Mouse (Mus musculus) liver (tissue): ENCODE results near the gene Bbx.

Experiments
- DNase-seq: peaks from one replicate; pipeline ENCODE4 v3.0.0-alpha.2; 2020; ENCODE audit warnings: mixed read lengths

The Bbx gene

DNA sequence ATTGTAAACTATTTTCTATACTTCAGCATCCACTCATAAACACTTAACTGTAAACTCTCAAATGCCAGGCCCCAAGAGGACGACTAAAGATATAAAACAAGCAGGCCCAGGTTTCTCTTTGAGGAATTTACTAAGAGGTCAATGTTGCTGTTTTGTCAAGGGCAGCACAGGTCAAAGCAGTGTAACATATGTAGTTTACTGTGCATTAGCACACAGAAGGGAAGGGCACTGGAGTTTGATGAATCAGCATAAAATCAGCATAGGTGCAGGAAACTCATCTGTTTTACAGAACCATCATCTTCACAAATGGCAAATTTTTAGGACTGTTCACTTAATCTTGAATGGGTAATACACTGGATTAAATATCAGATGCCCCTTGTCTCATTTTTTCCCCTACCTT lies 205.9 kb downstream of the Bbx start:
- no peak for DNase-seq

DNA sequence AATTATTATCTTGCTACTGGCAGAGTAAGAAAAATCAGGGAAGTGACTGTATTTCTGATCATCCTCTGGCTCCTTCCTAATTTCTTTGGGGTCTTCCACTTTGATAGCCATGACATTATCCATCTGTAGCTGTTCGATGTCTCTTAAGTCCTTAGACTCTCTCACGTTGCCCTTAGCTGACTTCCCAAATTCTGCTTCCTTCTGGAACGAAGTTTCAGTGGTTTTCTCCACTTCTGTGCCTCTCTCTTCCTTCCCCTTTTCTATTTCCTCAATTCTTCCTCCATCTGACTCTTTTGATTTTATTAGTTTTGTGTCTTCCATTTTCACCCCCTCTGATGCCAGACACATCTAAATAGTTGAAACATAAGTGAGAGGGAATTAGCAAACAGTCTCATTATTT lies 207.2 kb downstream of the Bbx start:
- no peak for DNase-seq

DNA sequence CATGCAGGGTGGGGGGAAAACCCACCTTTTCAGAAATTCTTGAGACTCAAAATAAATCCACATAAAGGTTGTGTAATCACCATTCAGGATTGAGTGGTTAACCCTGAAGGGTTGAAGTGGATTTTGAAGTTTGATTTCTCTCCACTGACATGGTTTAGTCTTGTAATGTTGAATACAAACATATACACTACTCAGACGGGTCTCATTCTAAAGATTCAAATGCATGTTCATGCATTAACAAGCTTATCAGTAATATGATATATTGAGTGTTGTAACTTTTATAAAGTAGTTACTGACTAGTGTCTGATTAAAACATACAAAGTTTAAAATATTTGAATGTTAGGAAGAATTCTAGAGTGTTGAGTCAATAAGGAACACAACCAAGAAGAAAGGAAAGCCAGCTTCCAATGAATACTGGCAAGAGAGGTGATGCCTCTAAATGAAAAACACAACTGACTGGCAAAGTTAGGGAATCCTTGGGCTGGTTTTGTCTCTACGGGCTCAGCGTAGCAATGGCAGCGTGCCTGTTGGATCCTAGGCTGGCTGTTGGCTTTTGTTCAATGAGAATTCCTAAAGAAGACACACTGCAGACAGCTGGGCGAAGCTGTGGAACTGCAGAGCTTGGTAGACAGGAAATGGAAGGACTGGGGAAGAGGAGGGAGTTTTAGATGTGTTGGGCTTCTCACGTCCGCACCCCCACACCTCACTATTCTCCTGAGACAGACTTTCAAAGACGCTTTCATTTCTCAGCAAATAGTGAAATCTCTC lies 211.3 kb downstream of the Bbx start:
- no peak for DNase-seq

DNA sequence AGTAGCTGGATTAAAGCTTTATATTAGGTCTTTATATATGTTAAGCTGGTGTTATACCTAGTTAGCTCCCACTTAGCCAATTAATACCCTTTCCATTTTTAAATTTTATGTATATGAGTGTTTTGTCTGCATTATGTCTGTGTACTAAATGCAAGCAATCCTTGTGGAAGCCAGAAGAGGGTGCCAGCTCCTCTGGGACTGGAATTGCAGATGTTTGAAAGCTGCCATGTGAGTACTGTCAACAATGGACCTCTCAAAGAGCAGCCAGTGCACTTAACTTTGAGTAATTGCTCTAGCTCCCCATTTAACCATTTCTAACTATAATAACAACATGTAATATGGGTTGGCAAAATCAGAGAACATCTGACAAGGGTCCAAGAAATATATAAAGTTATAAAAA lies 215.1 kb downstream of the Bbx start:
- no peak for DNase-seq

DNA sequence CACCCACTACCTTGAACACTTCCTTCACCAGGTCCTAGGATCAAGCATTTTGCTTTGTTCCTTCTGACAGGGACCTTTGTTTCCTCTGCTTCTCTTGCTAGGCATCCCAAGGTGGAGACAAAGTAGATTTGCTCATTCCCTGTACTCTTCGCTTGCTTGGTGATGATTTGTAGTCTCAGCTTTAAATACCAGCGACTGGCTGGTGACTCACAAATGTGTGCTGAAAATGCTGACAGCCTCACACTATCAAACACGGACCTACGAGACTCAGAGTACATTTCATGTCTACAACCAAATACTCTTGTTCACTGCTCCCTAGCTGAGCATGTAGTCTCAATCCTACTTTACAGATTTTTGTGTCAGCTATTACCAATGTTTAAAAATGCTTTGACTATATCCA lies 220.5 kb downstream of the Bbx start:
- DNase-seq, result no peak

DNA sequence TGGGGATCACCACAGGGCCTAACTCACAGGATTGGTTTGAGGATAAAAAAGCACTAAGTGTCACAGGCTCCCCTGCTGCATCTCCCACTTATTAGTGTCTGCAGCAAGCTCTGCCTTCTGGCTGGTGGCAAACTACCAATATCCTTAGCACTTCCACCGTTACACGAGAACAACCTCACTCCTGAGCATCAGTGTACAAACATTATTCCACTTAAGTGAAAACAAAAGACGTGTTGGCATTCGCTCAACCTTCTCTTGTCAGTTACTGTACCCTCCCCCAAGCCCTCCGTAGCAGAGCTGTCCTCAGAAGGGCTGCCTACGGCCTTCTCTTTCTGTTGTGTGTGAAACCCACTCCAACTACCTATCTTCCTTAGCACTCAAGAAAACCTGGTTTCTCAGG lies 221.0 kb downstream of the Bbx start:
- DNase-seq, result no peak

DNA sequence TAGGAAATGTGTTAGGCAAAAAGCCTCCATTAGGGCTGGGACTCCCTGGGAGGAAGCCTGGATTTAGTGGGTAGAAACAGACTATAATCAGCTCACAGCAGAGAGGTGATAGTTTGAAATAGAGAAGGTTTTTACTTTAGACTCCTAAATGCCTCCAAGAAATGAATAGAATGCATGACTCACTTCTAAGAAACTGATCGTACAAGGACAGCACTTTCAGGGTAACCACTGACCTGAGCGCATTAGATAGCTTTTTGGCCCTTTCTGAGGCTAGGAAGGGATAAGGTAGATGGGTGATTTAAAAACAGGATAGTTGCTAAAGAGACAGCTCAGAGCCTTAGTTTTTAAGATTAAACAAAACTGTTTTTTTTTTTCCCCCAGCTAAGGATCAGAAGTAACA lies 221.4 kb downstream of the Bbx start:
- no peak for DNase-seq

DNA sequence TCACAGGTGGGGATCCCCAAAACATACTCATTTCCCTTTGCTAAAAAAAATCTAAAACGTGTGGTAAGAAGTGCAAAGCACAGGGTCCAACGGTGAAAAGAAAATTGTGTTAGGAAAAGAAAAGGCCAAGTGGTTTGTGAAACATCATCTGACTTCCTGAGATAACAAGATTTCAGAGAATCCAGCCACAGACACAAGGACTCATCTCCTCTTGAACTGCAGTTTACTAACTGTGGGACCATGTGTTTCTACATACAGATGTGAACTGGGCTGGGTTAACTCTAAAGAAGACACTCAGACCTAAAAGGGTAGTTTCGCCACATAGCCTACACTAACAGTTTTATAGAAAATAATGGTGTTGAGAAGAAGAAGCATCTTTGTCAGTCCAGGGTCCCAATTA lies 227.2 kb downstream of the Bbx start:
- no peak for DNase-seq

DNA sequence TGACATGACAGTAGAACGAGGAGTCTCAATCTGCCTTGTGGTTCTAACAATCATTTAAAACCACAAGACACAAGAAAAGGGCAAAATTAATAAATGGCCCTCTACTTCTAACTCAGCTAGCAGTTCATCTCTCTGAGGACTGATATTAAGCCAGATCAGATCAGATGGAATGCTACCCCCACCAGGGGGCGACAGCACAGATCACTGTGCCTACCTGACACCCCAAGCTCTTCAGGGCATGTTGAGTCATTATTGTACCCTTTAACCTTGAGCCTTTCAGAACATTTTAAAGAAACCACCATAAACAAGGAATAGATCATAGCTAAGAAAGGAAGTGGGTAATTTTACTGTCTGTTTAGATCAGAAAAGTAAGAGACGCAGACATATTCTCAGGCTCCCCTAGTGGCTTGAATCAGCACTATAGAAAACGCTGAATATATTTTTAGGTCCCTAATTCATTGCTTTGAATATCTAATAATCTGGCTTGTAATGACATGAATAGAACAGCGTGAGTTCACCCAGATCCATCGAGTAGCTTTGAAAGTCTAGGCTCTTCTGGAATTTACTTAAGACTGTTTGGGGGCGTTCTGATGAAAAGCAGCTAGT lies 230.5 kb downstream of the Bbx start:
- peak; percentile 36 for DNase-seq

DNA sequence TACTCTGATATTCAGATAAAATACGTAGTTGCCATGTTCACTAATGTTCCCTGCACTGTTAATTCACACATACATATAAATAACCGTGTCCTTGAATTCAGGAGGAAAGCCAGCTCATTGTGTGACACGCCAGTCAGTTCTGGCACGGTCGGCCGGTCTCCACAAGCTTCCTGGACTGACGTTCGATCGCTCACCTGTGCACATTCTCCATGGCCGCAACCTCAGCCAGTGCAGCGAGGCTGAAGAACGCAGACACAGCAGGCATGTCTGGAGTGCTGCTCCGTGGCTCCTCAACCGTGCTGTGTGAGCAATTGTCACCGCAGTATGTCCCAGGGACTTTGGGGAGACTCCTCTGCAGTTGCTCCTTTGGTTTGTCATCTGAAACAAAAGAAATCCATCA lies 232.0 kb downstream of the Bbx start:
- DNase-seq, result no peak

DNA sequence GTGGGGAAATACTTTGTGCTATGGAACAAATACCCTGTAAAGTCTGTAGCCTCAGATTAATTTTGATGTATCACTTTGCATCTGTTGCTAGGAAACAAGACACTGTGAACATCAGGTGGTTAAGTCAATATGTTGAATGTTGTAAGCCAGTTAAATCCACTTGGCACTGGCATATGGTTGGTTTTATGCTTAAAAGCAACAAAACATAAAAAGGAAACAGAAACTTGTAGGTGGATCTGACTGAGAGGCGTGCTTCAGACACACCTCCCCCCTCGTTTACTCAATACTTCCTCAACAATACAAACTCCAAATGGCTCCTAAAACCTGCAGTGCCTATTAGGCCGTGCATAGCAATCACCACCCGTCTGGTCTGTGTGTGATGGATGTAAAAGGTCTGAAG lies 236.1 kb downstream of the Bbx start:
- no peak for DNase-seq

DNA sequence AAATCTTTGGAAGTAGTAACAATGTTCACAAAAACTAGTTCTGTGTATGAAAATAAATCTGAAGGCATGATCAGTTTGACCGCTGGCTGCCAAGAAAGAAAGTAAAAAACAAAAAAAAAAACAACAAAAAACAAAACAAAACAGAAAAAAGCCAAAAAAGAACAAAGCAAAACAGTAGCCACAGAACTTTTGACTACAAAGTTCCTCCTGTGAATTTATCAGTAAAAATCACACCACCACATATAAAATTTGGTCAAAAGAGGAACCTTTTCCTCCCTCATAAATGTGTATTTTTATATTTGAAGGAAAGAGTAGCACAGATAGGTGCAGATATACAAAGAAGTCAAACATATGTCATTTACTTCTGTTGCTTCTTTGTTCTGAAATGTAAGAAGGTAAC lies 239.6 kb downstream of the Bbx start:
- DNase-seq, result no peak

DNA sequence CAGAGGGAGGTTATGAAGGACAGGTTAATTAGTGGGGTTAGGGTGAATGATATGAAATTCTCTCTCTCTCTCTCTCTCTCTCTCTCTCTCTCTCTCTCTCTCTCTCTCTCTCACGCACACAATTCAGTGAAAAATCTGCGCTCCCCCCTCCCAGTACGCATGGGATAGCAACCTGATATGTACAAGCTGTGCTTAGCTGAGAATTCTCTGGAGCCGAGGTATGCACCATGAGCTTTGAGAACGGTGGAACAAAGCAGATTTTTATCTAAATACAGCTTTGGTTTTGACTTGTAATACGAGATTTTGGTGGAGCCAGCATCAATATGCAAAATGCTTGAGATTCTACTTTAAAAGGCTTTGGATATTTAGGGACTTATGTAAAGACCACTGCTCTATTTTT lies 243.1 kb downstream of the Bbx start:
- no peak for DNase-seq

DNA sequence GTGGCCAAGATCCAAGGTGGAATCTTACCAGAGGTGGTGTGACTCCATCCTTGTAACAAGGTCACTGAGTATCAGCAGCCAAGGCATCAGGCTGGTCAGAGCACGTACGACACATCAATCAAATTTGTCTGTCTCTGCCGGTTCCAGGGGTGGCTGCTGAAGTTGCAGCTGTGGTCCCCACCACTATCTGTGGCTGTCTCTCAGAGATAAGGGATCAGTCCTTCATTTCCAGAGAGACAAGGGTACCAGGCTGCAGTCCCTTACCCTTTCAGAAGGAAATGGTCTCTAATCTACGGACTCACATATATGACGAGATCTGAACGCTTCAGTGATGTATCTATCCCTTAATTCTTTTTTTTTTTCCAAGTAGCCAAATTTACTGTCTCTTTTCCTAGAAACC lies 245.6 kb downstream of the Bbx start:
- DNase-seq, result no peak

DNA sequence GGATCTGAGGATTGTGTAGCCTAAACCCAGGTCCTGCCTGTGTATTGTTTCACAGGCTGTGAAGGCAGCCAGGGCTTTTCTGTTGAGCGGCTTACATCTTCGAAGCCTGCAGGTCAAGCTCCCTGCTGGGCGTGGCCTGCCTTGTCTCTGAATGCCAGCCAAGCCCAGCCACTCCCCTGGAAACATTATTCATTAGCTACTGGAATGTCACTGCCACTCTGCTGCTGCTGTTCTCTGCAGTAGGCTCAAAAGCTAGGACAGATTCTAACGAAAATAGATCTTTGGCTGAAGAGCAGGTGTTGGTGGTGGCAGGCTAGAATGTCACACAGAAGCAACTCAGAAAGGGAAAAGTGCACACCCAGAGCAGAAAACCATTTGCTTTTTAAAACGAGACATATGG lies 247.1 kb downstream of the Bbx start:
- DNase-seq, result peak; percentile 33

DNA sequence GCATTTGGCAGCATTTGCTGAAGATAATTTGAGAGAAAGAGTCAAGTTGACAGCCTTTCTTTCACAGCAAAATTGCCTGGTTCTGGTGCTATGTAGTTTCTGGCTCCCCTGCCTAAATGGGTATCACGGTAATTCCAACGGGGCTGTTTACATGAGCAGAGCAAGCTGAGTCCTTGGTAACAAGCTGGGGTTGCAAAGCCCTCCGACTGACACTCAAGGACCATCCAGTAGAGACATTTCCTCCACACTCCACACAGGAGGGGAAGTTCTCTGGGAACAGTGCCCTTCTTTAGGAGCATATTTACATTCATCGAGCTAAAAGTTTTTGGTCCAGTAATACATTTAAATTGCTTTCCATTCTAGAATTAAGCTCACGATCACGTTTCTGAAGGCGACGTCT lies 249.2 kb downstream of the Bbx start:
- no peak for DNase-seq

DNA sequence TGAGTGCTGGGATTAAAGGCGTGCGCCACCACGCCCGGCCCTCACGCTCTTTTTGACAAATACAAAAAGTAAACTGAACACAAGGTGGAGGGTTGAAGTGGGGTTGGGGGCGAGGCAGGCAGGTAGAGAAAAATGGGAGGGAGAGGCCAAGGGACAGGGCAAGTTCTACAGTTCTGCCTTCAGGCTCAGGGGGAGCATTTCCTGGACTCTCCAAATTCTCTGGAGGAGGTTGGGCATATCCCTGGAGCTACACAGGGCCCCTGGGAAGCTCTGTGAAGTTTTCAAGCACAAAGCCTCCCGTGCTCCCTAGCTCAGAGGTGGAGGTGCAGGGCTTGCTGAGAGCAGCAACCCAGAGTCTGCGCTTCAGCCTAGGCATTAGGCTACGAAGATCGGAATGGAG lies 249.6 kb downstream of the Bbx start:
- no peak for DNase-seq

DNA sequence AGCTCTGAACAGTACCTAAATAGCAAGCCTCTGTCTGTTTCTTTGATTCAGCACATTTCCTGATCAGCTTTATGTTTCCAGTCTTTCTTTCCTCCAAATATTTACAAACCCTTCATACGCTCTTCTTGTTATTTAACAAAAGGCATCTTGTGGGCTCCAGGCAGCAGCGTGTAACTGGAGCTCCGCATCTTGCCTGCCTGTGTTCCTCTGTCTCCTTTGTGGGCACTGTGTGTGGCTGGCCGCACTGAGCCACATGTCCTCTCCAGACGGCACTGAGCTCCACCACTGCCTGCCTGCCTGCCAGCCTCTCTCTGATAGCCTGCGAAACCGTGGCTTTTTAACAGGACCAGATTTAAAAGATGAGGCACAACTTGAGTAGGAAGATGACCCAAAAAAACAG lies 259.4 kb downstream of the Bbx start:
- DNase-seq, result no peak

DNA sequence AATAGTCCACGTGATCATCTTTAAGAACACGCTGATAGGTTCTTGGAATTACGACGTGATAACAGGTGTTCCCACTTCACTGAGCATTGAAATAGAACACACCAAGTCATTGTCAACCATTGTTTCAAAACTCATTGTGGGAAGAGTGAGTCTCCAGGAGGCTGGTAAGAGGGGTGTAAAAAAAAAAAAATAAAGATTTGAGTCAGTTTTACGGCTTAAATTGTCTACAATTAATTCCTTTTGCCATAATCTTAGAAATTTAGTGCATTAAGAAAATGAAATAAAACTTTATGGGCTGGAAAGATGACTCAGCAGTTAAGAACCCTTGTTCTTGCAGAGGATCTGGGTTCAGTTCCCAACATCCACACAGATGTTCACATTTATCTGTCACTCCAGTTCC lies 261.4 kb downstream of the Bbx start:
- no peak for DNase-seq

DNA sequence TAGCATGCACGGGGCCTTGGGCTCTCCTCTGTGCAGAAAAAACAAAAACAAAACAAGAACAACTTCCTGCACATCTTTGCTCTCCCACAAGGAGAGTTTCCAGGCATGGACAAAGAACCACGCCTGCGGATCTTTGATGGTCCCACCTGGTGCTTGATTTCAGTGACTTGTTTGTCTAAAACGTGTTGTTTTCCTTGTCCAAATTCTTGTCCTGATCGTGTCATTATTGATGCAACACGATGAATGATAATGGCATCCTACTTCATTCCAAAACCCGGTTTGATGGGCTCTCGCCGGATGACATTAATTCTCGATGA lies 264.2 kb downstream of the Bbx start:
- DNase-seq, result no peak

DNA sequence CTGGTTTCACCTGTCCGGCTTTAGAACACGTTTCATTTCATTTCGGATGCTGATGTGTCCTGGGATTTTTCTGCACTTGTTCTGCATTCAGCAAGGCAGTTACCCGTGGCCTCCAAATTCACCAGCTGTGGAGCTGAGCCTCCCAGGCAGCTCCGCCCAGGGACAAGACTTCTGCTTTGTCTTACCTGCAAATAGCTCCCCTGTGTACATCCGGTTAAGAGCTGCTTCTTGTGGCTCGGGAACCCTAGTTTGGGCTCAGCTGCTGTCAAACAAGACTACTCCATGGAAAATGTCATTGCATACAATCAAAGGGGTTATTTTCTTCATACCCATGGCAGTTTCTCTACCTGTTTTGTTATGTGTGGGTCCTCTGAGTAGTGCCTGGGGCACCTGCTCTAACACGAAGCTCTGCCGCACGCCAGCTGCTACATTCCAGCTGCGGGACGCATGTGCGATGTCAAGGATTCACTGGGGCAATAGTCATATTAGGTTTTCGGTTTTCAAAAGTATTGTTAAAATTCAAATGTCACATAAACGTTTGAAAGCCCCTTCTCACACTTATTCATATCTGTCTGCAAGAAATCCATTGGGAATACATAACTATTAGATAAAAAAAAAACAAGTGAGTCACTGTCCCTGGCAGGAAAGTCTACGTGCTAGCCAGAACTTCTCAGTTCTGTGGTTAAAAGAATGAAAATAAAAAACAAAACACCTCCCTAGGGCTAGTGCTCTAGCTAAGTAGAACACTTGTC lies 264.8 kb downstream of the Bbx start:
- DNase-seq, result no peak

DNA sequence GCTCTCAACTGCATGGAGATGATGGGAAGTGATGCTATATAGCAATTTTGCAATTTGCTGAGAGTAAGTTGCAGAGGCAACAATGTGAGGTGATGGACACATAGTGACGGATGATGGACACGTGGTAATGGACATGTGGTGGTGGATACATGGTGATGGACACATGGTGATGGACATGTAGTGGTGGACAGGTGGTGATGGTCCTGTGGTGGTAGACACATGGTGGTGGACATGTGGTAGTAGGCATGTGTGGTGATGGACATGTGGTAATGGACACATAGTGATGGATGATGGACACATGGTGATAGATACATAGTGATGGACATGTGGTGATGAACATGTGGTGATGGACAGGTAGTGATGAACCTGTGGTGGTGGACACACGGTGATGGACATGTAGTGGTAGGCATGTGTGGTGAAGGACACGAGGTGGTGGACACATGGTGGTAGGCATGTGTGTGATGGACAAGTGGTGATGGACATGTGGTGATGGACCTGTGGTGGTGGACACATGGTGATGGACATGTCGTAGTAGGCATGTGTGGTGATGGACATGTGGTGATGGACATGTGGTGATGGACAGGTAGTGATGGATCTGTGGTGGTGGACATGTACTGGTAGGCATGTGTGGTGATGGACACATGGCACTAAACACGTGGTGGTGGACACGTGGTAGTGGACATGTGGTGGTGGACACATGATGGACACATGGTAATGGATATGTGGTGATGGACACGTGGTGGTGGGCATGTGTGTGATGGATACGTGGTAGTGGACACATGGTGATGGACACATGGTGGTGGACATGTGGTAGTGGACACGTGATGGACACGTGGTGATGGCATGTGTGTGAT lies 271.5 kb downstream of the Bbx start:
- DNase-seq, result no peak

DNA sequence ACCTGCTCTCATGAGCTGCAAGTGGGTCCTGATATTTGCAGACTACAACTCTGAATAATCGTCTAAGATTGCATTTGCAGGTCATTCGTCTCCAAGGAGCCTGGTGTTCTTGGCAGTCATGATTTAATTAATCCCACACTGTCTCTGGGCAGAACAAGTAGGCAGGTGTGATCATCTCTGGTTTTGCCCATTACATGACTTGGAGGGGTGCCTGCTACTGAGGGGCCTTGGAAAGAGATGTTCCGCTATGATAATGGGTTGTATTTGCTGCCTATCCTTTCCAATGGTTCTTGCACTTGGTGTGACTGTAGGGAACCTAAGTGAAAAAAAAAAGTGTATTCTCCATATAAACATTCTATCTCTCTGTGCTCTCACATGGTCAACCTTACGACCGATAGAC lies 273.6 kb downstream of the Bbx start:
- no peak for DNase-seq

DNA sequence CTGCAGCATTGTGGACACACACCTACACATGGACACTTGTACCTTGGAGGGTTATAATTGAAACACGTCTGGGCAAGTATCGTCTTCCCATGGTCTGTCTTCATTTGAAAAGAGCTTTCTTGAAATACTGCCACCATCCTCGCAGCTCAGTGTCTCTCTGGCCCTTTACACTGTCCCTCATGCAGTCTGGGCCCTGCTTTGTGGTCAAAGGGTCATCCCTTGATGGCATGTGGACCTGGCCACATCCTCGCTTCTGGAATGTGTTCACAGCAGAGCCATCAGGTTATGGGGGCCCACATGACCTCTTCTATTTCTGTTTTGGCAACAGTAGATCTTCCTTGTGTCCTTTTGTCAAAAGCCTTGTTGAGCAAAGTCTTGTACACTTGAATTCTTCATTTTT lies 282.6 kb downstream of the Bbx start:
- no peak for DNase-seq
